Mouse (Mus musculus) forebrain, embryonic 14.5 days (tissue): ENCODE measurements around the gene Rgs16. TPM values are rescaled to one million over a fixed set of nuclear protein-coding genes. Genes with fewer than 3 reads are reported as not detected.

Experiments used
- ATAC-seq: fragments of 200-750 bp; cut with Nextera tagmentation; 2 replicates; pipeline ENCODE4 v1.8.0; 2017; ENCODE audit warnings: mild to moderate bottlenecking, moderate library complexity
- DNase-seq: peaks from one replicate; pipeline ENCODE4 v3.0.0-alpha.2; 2015; ENCODE audit warnings: low spot score
- H3K27ac ChIP-seq: fragments of 300-500 bp; sonication (generic); 2 replicates; pipeline ENCODE4 v1.5.1; 2014; ENCODE audit warnings: low read depth, mild to moderate bottlenecking, control low read depth, low read length, moderate library complexity
- H3K27me3 ChIP-seq: fragments of 300-500 bp; sonication (generic); replicated peaks from 2 replicates; pipeline ENCODE4 v1.6.1; 2014; ENCODE audit warnings: low read length, control low read depth, mixed read lengths; ENCODE audit not compliant: control insufficient read depth, insufficient read depth
- H3K36me3 ChIP-seq: fragments of 300-500 bp; sonication (generic); 2 replicates; pipeline ENCODE4 v1.6.1; 2014; ENCODE audit warnings: low read length, control low read depth; ENCODE audit not compliant: control insufficient read depth, insufficient read depth
- H3K4me1 ChIP-seq: fragments of 300-500 bp; sonication (generic); 2 replicates; pipeline ENCODE4 v1.6.1; 2014; ENCODE audit warnings: antibody characterized with exemption, low read length, control low read depth; ENCODE audit not compliant: control insufficient read depth, insufficient read depth
- H3K4me2 ChIP-seq: fragments of 300-500 bp; sonication (generic); 2 replicates; pipeline ENCODE4 v1.6.1; 2014; ENCODE audit warnings: mild to moderate bottlenecking, control low read depth, low read length
- H3K4me3 ChIP-seq: fragments of 300-500 bp; sonication (generic); 2 replicates; pipeline ENCODE4 v1.5.1; 2014; ENCODE audit warnings: low read depth, low read length, control low read depth
- H3K9ac ChIP-seq: fragments of 300-500 bp; sonication (generic); 2 replicates; pipeline ENCODE4 v1.6.1; 2014; ENCODE audit warnings: mild to moderate bottlenecking, low read length, control low read depth, moderate library complexity
- H3K9me3 ChIP-seq: fragments of 300-500 bp; sonication (generic); replicated peaks from 2 replicates; pipeline ENCODE4 v1.6.1; 2016; ENCODE audit warnings: low read length, control low read depth, mixed read lengths; ENCODE audit not compliant: control insufficient read depth
- WGBS: fragments of 180-500 bp; shearing (Covaris S2); extraction: QIAGEN DNeasy Blood & Tissue Kit; methylation state at CpG from one replicate; pipeline ENCODE4 v1.1.7; 2014; 5-methylcytosine and 5-hydroxymethylcytosine counted together
- polyA plus RNA-seq: library from polyadenylated mRNA; unstranded; fragments of >200 nt; fragmentation: Nextera tagmentation; extraction: Ambion mirVana; gene quantifications from 2 replicates; pipeline ENCODE4 v1.2.1, GENCODE M21; 2014

Gene Rgs16
- polyA plus RNA-seq, 1 experiment from 2014 or later = 20.0 TPM

GRCm38 (mm10) chr1:153709451-153709850 is 30.7 kb upstream of the Rgs16 start:
- Histone ChIP-seq H3K9me3 (no peaks in the 10 kb centered on the region), H3K4me1 (no peaks in the 10 kb centered on the region; the same call in 1 of the 2 replicates), H3K36me3 (no peaks in the 10 kb centered on the region), H3K4me2 (no peak overlapping the region), H3K27me3 (no peaks in the 10 kb centered on the region), H3K27ac (no peak overlapping the region), H3K4me3 (no peak overlapping the region), H3K9ac (no peak overlapping the region)
- WGBS = 80% methylated on average over 5 of the region's 5 CpGs
- no peak for ATAC-seq
- no peak for DNase-seq

- H3K4me2 ChIP-seq = no peak overlapping the region
- no peaks in the 10 kb centered on the region for H3K36me3 ChIP-seq
- no peaks in the 10 kb centered on the region for H3K27me3 ChIP-seq
- ATAC-seq (no peak), DNase-seq (no peak)
- H3K9me3 ChIP-seq = no peaks in the 10 kb centered on the region
- WGBS = 91% methylated on average over 3 of the region's 3 CpGs
- H3K27ac ChIP-seq = no peak overlapping the region
- H3K9ac ChIP-seq = no peak overlapping the region
- no peaks in the 10 kb centered on the region for H3K4me1 ChIP-seq
- no peak overlapping the region for H3K4me3 ChIP-seq
Measured at GRCm38 (mm10) chr1:153711544-153712262, 28.4 kb upstream of the Rgs16 start.

- Histone ChIP-seq H3K4me1 (no peaks in the 10 kb centered on the region), H3K4me3 (no peak overlapping the region), H3K9ac (no peak overlapping the region), H3K9me3 (no peaks in the 10 kb centered on the region), H3K27me3 (no peaks in the 10 kb centered on the region), H3K4me2 (no peak overlapping the region), H3K27ac (no peak overlapping the region), H3K36me3 (no peaks in the 10 kb centered on the region)
- DNase-seq (no peak), ATAC-seq (no peak)
- WGBS = 91% methylated on average over 2 of the region's 2 CpGs
Measured at GRCm38 (mm10) chr1:153712633-153713032, 27.5 kb upstream of the Rgs16 start.

- Histone ChIP-seq H3K27me3 (no peaks in the 10 kb centered on the region), H3K9me3 (no peaks in the 10 kb centered on the region), H3K4me2 (no peak overlapping the region), H3K9ac (no peak overlapping the region), H3K4me3 (no peak overlapping the region), H3K27ac (no peak overlapping the region), H3K4me1 (no peaks in the 10 kb centered on the region), H3K36me3 (no peaks in the 10 kb centered on the region)
- DNase-seq (no peak), ATAC-seq (no peak)
- 88% methylated on average over 1 of the region's 1 CpGs for WGBS
Measured at GRCm38 (mm10) chr1:153717990-153718389, 22.2 kb upstream of the Rgs16 start.

- Histone ChIP-seq H3K4me1 (no peaks in the 10 kb centered on the region), H3K9me3 (no peaks in the 10 kb centered on the region), H3K27ac (no peak overlapping the region), H3K27me3 (no peaks in the 10 kb centered on the region), H3K4me2 (no peak overlapping the region), H3K9ac (no peak overlapping the region), H3K36me3 (no peaks in the 10 kb centered on the region), H3K4me3 (no peak overlapping the region)
- no peak for ATAC-seq
- no peak for DNase-seq
- WGBS = 72% methylated on average over 7 of the region's 7 CpGs
Measured at GRCm38 (mm10) chr1:153720935-153721334, 19.2 kb upstream of the Rgs16 start.

GRCm38 (mm10) chr1:153721565-153722310 is 18.4 kb upstream of the Rgs16 start:
- Histone ChIP-seq H3K4me1 (no peaks in the 10 kb centered on the region), H3K4me2 (no peak overlapping the region), H3K27me3 (no peaks in the 10 kb centered on the region), H3K36me3 (no peaks in the 10 kb centered on the region), H3K9ac (no peak overlapping the region), H3K4me3 (no peak overlapping the region), H3K9me3 (no peaks in the 10 kb centered on the region), H3K27ac (no peak overlapping the region)
- WGBS = 87% methylated on average over 9 of the region's 9 CpGs
- ATAC-seq (no peak), DNase-seq (no peak)

GRCm38 (mm10) chr1:153723426-153723825 is 16.7 kb upstream of the Rgs16 start:
- Histone ChIP-seq H3K9me3 (no peaks in the 10 kb centered on the region), H3K36me3 (no peaks in the 10 kb centered on the region), H3K4me1 (no peaks in the 10 kb centered on the region), H3K4me3 (no peak overlapping the region), H3K27ac (no peak overlapping the region), H3K9ac (no peak overlapping the region), H3K4me2 (no peak overlapping the region), H3K27me3 (no peaks in the 10 kb centered on the region)
- 85% methylated on average over 9 of the region's 9 CpGs for WGBS
- no peak for ATAC-seq
- DNase-seq = no peak

GRCm38 (mm10) chr1:153726636-153727035 is 13.5 kb upstream of the Rgs16 start:
- DNase-seq = peak; percentile 69
- Histone ChIP-seq H3K36me3 (no peaks in the 10 kb centered on the region), H3K9me3 (no peaks in the 10 kb centered on the region), H3K27me3 (no peaks in the 10 kb centered on the region), H3K4me2 (no peak overlapping the region), H3K9ac (no peak overlapping the region), H3K4me1 (no peaks in the 10 kb centered on the region), H3K27ac (no peak overlapping the region), H3K4me3 (no peak overlapping the region)
- WGBS = 60% methylated on average over 16 of the region's 16 CpGs
- ATAC-seq = peak; percentile 61; the same call in 1 of the 2 replicates

- WGBS = 71% methylated on average over 2 of the region's 2 CpGs
Measured at GRCm38 (mm10) chr1:153729806-153730205, 10.3 kb upstream of the Rgs16 start.

More at GRCm38 (mm10) chr1:153729806-153730205, 10.3 kb upstream of the Rgs16 start:
- no peaks in the 10 kb centered on the region for H3K27me3 ChIP-seq
- H3K4me3 ChIP-seq = no peak overlapping the region
- no peak overlapping the region for H3K27ac ChIP-seq
- ATAC-seq (no peak), DNase-seq (no peak)
- no peak overlapping the region for H3K9ac ChIP-seq
- no peaks in the 10 kb centered on the region for H3K9me3 ChIP-seq
- no peaks in the 10 kb centered on the region for H3K36me3 ChIP-seq
- no peaks in the 10 kb centered on the region for H3K4me1 ChIP-seq
- no peak overlapping the region for H3K4me2 ChIP-seq
